Mouse (Mus musculus): ENCODE results near the gene Pelp1.

Pelp1 gene

DNA sequence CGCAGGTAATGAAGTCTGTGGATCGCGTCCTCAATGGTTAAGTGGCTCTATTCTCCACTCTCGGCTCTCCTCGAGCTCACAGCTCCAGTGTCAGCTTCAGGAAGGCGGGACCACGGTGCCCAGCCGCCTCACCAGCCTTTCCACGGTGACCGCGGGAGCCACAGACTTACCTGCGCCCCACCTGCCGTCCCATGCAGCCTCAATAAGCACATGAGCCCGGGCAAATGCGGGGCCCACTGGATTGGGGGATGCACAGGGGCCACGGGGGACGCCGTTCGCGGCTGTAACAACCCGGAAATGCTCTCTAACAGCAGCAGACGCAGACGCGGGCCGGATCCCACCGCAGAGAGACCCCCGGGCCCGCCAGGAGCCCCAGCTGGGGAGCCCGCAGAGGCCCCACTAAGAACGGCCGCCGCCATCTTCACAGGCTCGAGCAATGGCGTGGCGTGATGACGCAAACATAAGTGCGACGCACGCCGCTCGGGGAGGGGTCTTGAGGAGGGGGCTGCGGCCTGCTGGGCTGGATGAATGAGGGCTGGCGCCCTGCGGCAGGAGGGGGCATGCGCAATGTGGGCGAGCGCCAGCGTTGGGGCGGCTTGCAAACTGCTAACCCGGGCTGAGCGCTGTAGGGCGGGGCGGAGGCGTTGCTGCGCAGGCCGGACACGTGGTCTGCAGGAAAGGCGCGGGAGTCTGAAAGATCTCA is at the start of gene Pelp1:
Gene Pelp1, minus strand, starts transcription at position 438 of the 703 bp plus-strand sequence.
- peak; percentile 99 for DNase-seq (ENCODE audit: low read depth, low spot score)

DNA sequence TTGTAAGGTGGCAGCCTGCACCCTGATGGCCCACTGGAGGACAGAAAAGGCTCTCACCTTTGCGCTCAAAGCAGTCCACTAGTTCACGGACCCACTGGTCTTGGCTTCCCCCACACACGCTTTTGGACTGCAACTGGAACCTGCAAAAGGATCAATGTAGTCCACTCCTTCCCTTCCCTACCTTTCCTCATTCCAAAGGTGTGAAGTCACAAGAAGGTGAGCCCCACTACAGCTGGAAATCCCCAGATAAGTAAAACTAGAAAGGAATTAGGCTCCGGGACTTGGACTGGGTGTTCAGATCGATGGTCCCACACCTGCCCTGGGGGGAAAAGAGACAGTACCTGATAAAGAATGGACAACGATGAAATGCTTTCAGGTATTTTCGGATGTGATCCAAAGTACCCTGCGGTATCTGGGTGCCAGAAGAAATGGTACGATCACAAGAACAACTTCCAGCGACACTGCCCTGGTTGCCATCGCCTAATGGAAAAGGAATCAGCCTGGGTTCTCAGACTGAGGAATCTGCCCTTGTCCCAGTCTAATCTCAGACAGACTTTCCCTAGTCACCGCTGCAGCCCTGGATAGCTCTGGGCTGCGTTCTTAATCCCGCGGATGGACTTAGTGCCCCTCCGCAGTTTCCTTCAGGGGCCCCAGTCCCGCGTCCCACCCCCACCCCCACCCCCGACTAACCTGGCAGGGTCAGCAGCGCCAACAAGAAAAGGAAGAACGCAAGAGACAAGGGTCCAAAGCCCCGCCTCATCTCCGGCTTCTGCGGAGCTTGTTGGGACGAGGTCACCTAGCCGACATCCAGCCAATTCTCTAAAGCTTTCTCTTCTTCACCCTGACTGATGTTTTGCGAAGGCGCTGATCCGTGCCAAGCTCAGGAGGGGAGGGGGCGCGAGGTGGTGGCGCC is 49.1 kb upstream of the Pelp1 start, which contains the start of gene Zmynd15:
Gene Zmynd15, plus strand, starts transcription at position 746 of the 913 bp plus-strand sequence.
- no peak for DNase-seq (ENCODE audit: low read depth, low spot score)

DNA sequence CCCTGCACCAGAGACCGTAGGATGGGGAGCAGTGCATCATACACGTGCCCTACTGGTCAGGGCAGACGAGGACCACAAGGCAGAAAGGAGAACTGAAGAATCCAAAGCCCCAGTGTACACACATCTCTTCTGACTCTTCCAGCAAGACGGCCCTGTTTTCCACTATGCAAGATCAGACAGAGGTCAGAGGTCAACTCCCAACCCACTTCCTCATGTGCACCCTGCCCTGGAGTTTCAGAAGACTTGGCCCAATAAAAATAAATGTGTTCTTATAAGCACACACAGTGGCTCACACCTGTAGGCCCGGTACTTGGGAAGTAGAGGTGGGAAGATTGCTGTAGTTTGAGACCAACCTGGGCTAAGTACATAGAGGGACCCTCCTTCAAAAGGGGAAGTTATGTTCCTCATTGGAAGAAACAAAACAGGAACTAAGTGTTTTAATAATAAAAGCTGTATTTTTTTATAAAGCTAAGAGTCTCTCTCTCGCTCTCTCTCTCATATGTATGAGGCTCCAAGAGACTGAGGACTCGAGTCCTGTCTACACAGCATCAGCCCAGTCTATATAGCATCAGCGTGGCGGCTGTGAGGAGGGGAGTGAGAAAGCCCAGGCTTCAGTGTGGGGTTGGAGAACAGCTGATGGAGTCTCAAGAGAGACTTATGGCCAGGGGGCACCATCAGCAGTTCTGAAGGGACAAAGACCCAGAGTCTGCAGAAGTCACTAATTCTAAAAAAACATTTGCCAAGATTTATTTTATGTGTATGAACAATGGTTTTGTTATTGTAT is 43.6 kb upstream of the Pelp1 start:
- no peak for DNase-seq (ENCODE audit: low read depth, low spot score)

DNA sequence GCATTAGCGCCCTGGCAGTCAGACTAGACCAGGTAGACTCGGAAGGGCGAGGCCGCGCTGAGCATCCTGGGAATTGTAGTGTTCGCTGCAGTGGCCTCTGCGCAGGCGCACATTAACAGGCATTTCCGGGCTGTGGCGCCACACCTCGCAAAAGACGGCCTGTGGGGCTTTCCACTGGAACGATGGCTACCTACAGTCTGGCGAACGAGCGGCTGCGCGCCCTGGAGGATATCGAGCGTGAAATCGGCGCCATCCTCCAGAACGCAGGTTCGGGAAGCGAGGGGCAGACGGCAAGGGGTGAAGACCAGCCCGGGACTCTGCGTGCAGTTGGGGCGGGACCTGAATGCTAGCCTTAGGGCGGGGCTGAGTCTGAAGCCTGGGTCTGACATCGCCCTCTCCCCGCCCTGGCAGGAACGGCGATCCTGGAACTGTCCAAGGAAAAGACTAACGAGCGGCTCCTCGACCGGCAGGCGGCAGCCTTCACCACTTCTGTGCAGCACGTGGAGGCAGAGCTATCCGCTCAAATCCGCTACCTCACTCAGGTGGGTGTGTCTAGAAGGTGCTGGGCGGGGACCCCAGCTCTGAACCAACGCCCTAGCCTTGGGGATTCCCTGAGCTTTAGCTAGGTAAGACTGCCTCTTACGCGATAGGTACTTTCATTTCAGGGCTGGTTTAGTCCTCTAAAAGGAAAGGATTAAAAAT is 42.1 kb upstream of the Pelp1 start, which contains the start of gene Med11:
Gene Med11, plus strand, starts transcription at position 123 of the 702 bp plus-strand sequence.
- peak; percentile 98 for DNase-seq (ENCODE audit: low read depth, low spot score)

GRCm38 (mm10) chr11:70450926-70451325 is 41.1 kb upstream of the Pelp1 start:
- no peak for DNase-seq (ENCODE audit: low read depth, low spot score)

GRCm38 (mm10) chr11:70447373-70447772 is 37.5 kb upstream of the Pelp1 start:
- no peak for DNase-seq (ENCODE audit: low read depth, low spot score)

DNA sequence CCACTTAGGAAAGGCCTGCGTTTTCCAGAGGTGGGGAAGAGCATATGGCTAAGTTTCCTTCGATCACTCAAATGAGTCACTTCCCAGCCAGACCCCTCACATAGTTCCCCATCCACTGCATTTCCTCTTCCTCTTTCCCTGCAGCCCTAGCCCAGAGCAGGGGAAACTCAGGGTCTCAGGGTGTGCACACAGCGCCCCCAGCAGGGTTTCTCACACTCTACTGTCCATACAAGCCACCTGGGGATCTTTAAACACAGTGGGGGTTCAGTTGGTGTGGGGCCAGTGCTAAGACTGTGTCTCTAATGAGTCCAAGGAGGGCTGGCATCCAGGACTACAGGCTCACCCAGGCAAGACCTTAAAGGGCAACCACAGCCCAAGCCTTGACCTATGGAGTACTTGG is 36.9 kb upstream of the Pelp1 start:
- no peak for DNase-seq (ENCODE audit: low read depth, low spot score)

GRCm38 (mm10) chr11:70444667-70445066 is 34.8 kb upstream of the Pelp1 start:
- no peak for DNase-seq (ENCODE audit: low read depth, low spot score)

DNA sequence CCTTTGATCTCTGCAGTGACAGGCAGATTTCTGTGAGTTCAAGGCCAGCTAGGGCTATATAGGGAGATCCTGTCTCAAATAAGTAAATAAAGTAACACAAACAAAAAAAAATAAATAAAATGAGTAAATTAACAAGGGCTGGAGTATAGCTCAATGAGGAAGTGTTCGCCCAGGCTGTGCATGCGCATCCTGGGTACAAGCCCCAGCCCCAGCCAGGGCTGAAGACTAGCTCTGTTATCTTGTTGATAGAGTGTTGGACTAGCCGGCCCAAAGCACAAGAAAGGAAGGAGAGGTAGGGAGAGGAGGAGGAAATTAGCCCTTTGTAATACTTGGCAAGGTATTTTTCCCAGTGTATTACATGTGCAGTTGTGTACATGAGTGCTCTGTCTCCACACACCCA is 34.1 kb upstream of the Pelp1 start:
- DNase-seq (ENCODE audit: low read depth, low spot score) = no peak

- DNase-seq (ENCODE audit: low read depth, low spot score) = no peak
Measured at GRCm38 (mm10) chr11:70441882-70442281, 32.1 kb upstream of the Pelp1 start.

DNA sequence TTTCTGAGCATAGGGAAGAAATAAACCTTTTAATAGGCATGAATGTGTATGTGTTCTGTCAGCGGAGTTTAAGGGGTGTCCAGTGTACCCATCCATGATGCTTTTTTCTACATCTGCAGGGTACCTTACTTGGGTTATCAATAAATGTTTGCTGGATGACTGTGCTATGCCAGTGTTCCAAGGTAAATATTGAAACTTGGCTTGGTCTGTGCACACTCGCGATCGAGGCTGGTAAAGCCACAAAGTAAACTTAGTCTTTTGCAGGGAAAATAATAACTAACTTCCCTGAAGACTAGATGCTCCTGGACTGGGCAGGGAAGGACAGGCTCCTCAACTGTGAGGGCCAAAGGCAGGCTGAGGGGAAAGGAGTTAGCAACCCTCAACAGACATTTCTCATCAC is 30.8 kb upstream of the Pelp1 start:
- DNase-seq (ENCODE audit: low read depth, low spot score) = no peak

DNA sequence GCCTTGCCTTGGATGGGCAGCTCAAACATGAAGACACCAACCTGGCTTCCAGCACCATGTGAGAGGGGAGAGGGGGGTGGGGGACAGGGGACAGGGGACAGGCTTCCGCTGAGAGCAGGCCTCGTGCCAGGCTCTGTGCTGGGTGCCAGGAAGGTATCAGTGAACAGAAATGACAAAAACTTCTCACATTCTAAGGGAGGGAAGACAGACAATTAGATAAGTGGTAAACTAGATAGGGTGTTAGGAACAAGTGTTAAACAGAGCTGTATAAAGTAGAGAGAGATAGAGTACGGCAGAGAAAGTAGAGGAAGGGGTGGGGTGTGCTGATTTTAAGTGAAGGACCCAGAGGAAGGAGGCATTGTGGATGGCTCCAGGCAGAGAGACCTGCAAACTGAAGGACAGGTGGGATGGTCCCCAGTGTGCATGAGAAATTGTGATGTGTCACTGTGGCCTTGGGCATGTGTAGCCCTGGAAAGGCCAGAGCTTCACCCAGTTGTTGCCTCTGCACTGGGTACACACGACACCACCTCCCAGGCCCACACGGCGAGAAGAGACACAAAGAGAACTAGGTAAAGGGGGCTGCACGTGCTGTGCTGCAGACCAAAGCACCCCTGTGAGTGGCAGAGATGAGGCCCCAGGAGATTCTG is 29.0 kb upstream of the Pelp1 start:
- DNase-seq (ENCODE audit: low read depth, low spot score) = no peak

- no peak for DNase-seq (ENCODE audit: low read depth, low spot score)
Measured at GRCm38 (mm10) chr11:70437426-70437825, 27.6 kb upstream of the Pelp1 start.

GRCm38 (mm10) chr11:70435476-70435875 is 25.6 kb upstream of the Pelp1 start:
- DNase-seq (ENCODE audit: low read depth, low spot score) = no peak

GRCm38 (mm10) chr11:70433951-70434350 is 24.1 kb upstream of the Pelp1 start:
- DNase-seq (ENCODE audit: low read depth, low spot score) = no peak

GRCm38 (mm10) chr11:70433569-70433943 is 23.7 kb upstream of the Pelp1 start:
- no peak for DNase-seq (ENCODE audit: low read depth, low spot score)

- DNase-seq (ENCODE audit: low read depth, low spot score) = no peak
Measured at GRCm38 (mm10) chr11:70432895-70433568, 23.2 kb upstream of the Pelp1 start.

DNA sequence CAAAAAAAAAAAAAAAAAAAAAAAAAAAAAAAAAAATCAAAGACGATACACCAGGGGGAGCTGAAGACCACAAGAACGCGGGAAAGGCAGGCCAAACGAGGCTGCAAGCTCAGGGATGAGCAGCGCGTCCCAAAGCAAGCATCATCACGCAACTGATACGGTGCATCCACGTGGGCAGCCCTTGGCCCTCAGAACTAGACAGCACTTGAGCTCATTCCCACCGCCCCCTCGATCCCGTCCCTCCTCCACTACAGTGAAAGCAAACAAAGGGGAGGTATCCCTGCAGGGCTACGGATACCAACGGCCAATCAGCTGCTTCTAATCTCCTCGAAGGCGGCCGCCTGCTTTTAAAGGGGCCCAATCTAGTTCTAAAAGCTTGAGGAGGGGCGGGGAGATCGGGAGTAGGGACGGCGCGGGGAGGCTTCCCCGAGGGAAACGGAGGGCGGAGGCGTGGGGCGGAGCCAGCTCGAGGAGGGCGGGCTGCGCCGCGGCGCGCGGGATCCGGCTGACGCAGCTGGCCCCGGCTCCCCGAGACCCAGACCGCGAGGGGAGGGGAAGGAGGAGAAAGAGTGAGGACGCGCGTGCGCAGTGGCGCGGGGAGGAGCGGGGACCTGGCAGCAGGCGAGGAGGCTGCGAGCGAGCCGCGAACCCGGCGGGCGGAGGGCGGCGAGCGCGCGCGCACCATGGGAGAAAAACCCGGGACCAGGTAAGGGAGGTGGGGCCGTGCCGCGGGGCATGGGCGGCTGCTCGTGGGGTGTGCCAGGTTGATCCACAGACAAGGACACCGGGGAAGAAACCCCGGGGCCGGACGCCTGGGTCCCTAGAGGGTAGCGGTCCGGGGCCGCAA is 22.4 kb upstream of the Pelp1 start, which contains the start of gene Arrb2:
Gene Arrb2, plus strand, starts transcription at position 588 of the 847 bp plus-strand sequence.
- DNase-seq (ENCODE audit: low read depth, low spot score) = peak; percentile 99

- DNase-seq (ENCODE audit: low read depth, low spot score) = no peak
Measured at GRCm38 (mm10) chr11:70431574-70431973, 21.7 kb upstream of the Pelp1 start.

Data from WW6 (cell line).